Mouse (Mus musculus): ENCODE measurements around the gene Rnf114.

DNA sequence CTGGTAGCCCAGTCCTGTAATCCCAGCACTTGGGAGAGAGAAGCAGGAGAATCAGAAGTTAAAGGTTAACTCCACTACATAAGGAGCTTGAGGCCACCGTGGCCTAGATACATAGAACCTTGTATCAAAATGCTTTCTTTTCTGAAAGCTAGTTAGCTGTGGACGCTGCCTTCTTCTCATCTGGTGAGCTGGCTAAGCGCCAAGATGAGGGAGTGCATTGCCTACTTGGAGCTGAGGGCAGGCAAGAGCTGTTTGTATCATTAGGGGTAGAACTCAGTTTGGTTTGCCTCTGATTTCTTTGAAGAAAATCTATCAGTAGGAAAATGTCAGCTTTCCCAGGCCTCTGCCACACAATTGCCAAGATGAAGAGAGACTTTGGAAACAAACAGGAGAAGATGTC, 38.6 kb upstream of the Rnf114 start:
- TF ChIP-seq CTCF (IDR thresholded peaks at IDR 0.05; ENCODE audit: borderline replicate concordance, insufficient read depth, low read depth, low read length), result no peak
- no peak for TF ChIP-seq POLR2A (IDR thresholded peaks at IDR 0.05; ENCODE audit: borderline replicate concordance, insufficient read depth, low read length)
